Comparison of ENCODE assay signal across 29 mouse cellular contexts in the genomic region with DNA sequence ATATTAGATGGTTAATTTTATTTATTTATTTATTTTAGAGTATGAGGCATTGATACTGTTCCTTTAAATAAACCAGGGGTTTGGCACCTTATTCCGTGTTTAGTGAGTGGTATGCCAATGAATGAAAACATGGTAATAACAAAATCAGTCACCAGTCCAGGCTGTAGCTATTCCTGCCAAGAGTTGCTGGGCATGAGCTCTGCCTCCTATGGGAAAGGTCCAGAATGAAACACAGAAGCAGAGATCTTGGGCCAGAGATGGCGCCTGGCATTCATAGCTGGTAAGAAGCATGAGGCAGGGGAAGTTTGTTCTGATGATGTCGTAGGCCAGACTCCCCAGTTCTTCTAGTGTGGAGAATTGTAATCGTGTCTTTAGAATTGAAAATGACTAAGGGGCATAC.
"Had no signal": no experiment of that assay in that cellular context is flagged by ENCODE, and none has a peak within 500 bp of the region (broad histone marks: within the 10 kb centered on the region; RNA-seq: fewer than 3 reads in every experiment).

No protein-coding gene starts in this region.

- H3K4me2 ChIP-seq: heart, embryonic 12.5 days; hindbrain, embryonic 12.5 days; hindbrain, embryonic 14.5 days; intestine, embryonic 15.5 days; limb, embryonic 12.5 days; liver, embryonic 11.5 days; liver, embryonic 13.5 days; liver, embryonic 15.5 days had no signal

- H3K36me3 ChIP-seq: heart, embryonic 10.5 days; heart, embryonic 12.5 days; hindbrain, embryonic 10.5 days; hindbrain, embryonic 12.5 days; intestine, embryonic 15.5 days; limb, embryonic 10.5 days; limb, embryonic 12.5 days; liver, embryonic 13.5 days; liver, embryonic 15.5 days had no signal

- H3K9me3 ChIP-seq: heart, embryonic 10.5 days; heart, embryonic 12.5 days; hindbrain, embryonic 10.5 days; hindbrain, embryonic 12.5 days; intestine, embryonic 15.5 days; limb, embryonic 10.5 days; limb, embryonic 12.5 days; liver, embryonic 13.5 days; liver, embryonic 15.5 days had no signal

- H3K9ac ChIP-seq: heart, embryonic 12.5 days; hindbrain, embryonic 12.5 days; hindbrain, embryonic 14.5 days; intestine, embryonic 15.5 days; limb, embryonic 12.5 days; liver, embryonic 13.5 days; liver, embryonic 15.5 days; liver, postnatal 0 days had no signal

- H3K27me3 ChIP-seq: heart, embryonic 12.5 days; hindbrain, embryonic 12.5 days; intestine, embryonic 15.5 days; liver, embryonic 13.5 days; liver, embryonic 15.5 days had no signal

- H3K4me1 ChIP-seq: heart, embryonic 10.5 days; heart, embryonic 12.5 days; hindbrain, embryonic 10.5 days; hindbrain, embryonic 12.5 days; intestine, embryonic 15.5 days; liver, embryonic 13.5 days; liver, embryonic 15.5 days had no signal

- H3K4me3 ChIP-seq: gastrocnemius, adult 2 months; heart, embryonic 10.5 days; heart, embryonic 12.5 days; hindbrain, embryonic 10.5 days; hindbrain, embryonic 12.5 days; intestine, embryonic 15.5 days; left cerebral cortex, adult 2 months; limb, embryonic 10.5 days; limb, embryonic 12.5 days; liver, embryonic 13.5 days; liver, embryonic 15.5 days had no signal

- ATAC-seq: hindbrain, embryonic 16.5 days; inflammation-experienced regulatory T-cells, adult 6 months; intestine, embryonic 15.5 days; intestine, postnatal 0 days; liver, postnatal 0 days had no signal

- DNase-seq: gastrocnemius, adult 2 months; gastrocnemius, postnatal 10 days; gastrocnemius, postnatal 25 days; heart, adult 18-20 months; heart, postnatal 10 days; heart, postnatal 4 days; kidney, adult 18-20 months; kidney, adult 8-10 months; kidney, postnatal 10 days; kidney, postnatal 25 days; kidney, postnatal 4 days; layer of hippocampus, adult 9-11 months; liver; liver, embryonic 13.5 days; liver, postnatal 0 days had no signal

- H3K27ac ChIP-seq: gastrocnemius, adult 2 months; heart, embryonic 10.5 days; hindbrain, embryonic 10.5 days; hindbrain, embryonic 12.5 days; hindbrain, embryonic 14.5 days; intestine, embryonic 15.5 days; left cerebral cortex, adult 2 months; limb, embryonic 10.5 days; limb, embryonic 12.5 days; liver, embryonic 13.5 days; liver, embryonic 15.5 days had no signal
